Mouse (Mus musculus) bone marrow macrophage, adult 2 months (primary cell): ENCODE data around the gene Trpc7. TPM values are rescaled to one million over a fixed set of nuclear protein-coding genes. Genes with fewer than 3 reads are reported as not detected.

Experiments
- H3K27ac ChIP-seq: 2 replicates; pipeline ENCODE4 v1.5.1; 2012; ENCODE audit warnings: low read depth, low read length; ENCODE audit not compliant: insufficient read depth
- H3K4me1 ChIP-seq: 2 replicates; pipeline ENCODE4 v1.6.1; 2012; ENCODE audit warnings: low read length; ENCODE audit not compliant: control insufficient read depth, insufficient read depth
- H3K4me3 ChIP-seq: 2 replicates; pipeline ENCODE4 v1.5.1; 2012; ENCODE audit warnings: mild to moderate bottlenecking, low read length, moderate library complexity; ENCODE audit not compliant: insufficient read depth
- CTCF ChIP-seq: IDR thresholded peaks from 2 replicates; pipeline ENCODE4 v1.5.1; 2012; ENCODE audit warnings: low read depth, mild to moderate bottlenecking, low read length, moderate library complexity
- POLR2A ChIP-seq: IDR thresholded peaks from 2 replicates; pipeline ENCODE4 v1.6.1; 2012; ENCODE audit warnings: mild to moderate bottlenecking, low read depth, low read length, borderline replicate concordance
- polyA plus RNA-seq: library from polyadenylated mRNA; stranded (reverse); fragments of >200 nt; gene quantifications from 2 replicates; pipeline ENCODE4 v1.2.4, GENCODE M21; 2012; ENCODE audit not compliant: missing spikeins, insufficient read depth, insufficient read length

The Trpc7 gene
- polyA plus RNA-seq, 1 experiment = not detected

GRCm38 (mm10) chr13:56770136-56770578 lies 125.6 kb downstream of the Trpc7 start:
- Histone ChIP-seq H3K4me3 (no peak overlapping the region), H3K27ac (no peak overlapping the region), H3K4me1 (no peaks in the 10 kb centered on the region)
- TF ChIP-seq CTCF = no peak
- no peak for TF ChIP-seq POLR2A

GRCm38 (mm10) chr13:56769431-56769830 lies 126.4 kb downstream of the Trpc7 start:
- H3K27ac ChIP-seq = no peak overlapping the region
- no peak overlapping the region for H3K4me3 ChIP-seq
- TF ChIP-seq CTCF = no peak
- TF ChIP-seq POLR2A = no peak
- H3K4me1 ChIP-seq = no peaks in the 10 kb centered on the region

- no peak for TF ChIP-seq POLR2A
- no peak for TF ChIP-seq CTCF
- Histone ChIP-seq H3K4me1 (no peaks in the 10 kb centered on the region), H3K27ac (no peak overlapping the region), H3K4me3 (no peak overlapping the region)
These were observed 129.6 kb downstream of the Trpc7 start for GRCm38 (mm10) chr13:56766211-56766610.

- Histone ChIP-seq H3K4me3 (peak overlapping the region; percentile 30), H3K4me1 (no peaks in the 10 kb centered on the region), H3K27ac (no peak overlapping the region)
- TF ChIP-seq POLR2A (no peak), CTCF (no peak)
These were observed 130.3 kb downstream of the Trpc7 start for GRCm38 (mm10) chr13:56765284-56766032.

- TF ChIP-seq CTCF (no peak), POLR2A (no peak)
- Histone ChIP-seq H3K4me3 (no peak overlapping the region), H3K4me1 (no peaks in the 10 kb centered on the region), H3K27ac (no peak overlapping the region)
These were observed 133.2 kb downstream of the Trpc7 start for GRCm38 (mm10) chr13:56762446-56763229.

- TF ChIP-seq POLR2A (no peak), CTCF (peak; percentile 87)
- H3K4me3 ChIP-seq = no peak overlapping the region
- no peak overlapping the region for H3K27ac ChIP-seq
- no peaks in the 10 kb centered on the region for H3K4me1 ChIP-seq
These were observed 137.3 kb downstream of the Trpc7 start for GRCm38 (mm10) chr13:56758492-56758891.

GRCm38 (mm10) chr13:56757201-56757600 lies 138.6 kb downstream of the Trpc7 start:
- Histone ChIP-seq H3K4me3 (no peak overlapping the region), H3K27ac (no peak overlapping the region), H3K4me1 (no peaks in the 10 kb centered on the region)
- TF ChIP-seq POLR2A (no peak), CTCF (no peak)

GRCm38 (mm10) chr13:56755871-56756270 lies 139.9 kb downstream of the Trpc7 start:
- no peak overlapping the region for H3K27ac ChIP-seq
- H3K4me1 ChIP-seq = no peaks in the 10 kb centered on the region
- H3K4me3 ChIP-seq = no peak overlapping the region
- TF ChIP-seq POLR2A (no peak), CTCF (no peak)

- Histone ChIP-seq H3K27ac (no peak within 1 kb of the TSS), H3K4me1 (no peaks in the 10 kb centered on the region), H3K4me3 (no peak within 1 kb of the TSS)
- TF ChIP-seq POLR2A (no peak), CTCF (no peak)
These were observed 142.4 kb downstream of the Trpc7 start, which contains the start of gene Gm45623 for GRCm38 (mm10) chr13:56753192-56753951. Gene Gm45623, minus strand, starts transcription at chr13:56753827.
